Mouse (Mus musculus) heart, adult 18-20 months (tissue): ENCODE measurements around the gene Dusp16. TPM values are rescaled to one million over a fixed set of nuclear protein-coding genes. Genes with fewer than 3 reads are reported as not detected.
A peak's percentile ranks its signal among the peaks of the same experiment; 100 is the strongest.

ENCODE experiments used
- DNase-seq, 2 experiments: peaks; one replicate each; pipeline ENCODE4 v3.0.0; 2021 to 2022; ENCODE audit warnings: mixed read lengths in 1 of 2
- long read RNA-seq, 2 experiments: library from polyadenylated mRNA; stranded (forward); transcript quantifications; one replicate each; pipeline ENCODE4 v2.0.0; 2021
- total RNA-seq, 2 experiments: library from RNA; stranded (reverse); gene quantifications; 2 replicates each; pipeline ENCODE4 v1.2.3; 2021

Gene Dusp16
- 10 to 100 TPM; 20.7 to 23.8 TPM for total RNA-seq
- long read RNA-seq, experiment 1, full-length matches to known transcripts, result 3 of 11 reads
- long read RNA-seq, experiment 1, partial matches to known transcripts, result 1 of 11 reads
- long read RNA-seq, experiment 1, other reads (novel, unspliced or antisense), result 7 of 11 reads
- long read RNA-seq, experiment 2, full-length matches to known transcripts, result 2 of 12 reads
- long read RNA-seq, experiment 2, partial matches to known transcripts, result 2 of 12 reads
- long read RNA-seq, experiment 2, other reads (novel, unspliced or antisense), result 8 of 12 reads

DNA sequence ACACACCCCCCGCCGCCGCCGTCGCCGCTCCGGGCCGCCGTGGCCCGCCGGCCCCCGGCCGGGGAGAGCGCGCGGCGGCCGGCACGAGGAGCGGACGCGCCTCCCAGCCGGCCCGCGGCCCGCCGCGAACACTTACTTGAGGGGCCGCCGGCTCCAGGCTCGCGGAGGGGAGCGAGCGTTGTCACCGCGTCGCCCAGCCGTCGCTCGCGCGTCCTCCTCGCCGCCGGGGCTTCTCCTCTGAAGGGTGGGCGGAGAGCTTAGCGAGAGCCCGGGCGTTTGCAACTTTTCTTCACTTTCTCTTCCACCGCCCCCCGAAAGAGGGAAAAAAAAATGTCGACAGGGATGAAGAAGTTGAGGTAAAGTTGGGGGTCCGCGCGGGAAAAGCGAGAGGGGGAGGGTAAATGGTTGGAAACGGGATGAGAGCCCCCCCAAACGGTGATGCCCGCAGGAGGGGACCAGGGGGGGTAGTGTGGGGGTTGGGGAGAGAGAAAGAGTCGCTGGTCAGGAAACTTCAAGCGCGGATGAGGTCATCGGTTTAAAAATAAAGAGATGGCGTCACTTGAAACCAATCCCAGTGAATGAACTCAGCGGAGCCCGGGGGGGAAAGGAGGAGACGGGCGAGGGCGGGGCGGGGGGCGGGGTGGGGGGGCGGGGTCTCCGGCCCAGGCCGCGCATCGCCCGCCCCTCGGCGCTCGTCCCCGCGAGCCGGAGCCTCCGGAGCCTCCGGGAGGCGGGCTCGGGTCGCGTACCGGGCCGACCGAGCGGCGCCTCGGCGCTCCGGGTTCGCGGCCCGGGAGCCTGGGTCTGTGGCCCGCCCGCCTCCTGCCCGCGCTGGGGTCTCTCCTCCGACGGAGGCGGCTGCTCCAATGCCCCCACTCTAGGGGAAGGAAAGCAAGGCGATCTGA, at the start of gene Dusp16:
Gene Dusp16 (minus strand): TSS at position 485 of the 905 bp plus-strand sequence.
- DNase-seq, result peak; percentile 97

DNA sequence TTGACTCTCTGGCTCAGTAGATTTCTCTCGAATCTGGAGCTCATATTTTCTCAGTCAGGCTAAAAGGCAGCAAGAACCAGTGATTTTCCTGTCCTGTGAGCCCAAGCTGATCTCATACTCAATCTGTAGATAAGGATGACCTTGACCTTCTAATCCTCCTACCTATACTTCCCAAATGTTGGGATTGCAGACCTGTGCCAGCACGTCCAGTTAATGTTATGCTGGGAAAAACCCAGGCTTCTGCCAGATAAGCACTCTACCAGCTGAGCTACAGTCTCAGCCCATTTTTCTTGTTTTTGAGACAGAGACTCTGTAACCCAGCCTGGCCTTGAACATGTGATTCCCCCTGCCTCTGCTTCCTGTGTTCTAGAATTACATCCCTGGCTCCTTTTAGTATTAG, 47.9 kb upstream of the Dusp16 start:
- DNase-seq, result no peak

DNA sequence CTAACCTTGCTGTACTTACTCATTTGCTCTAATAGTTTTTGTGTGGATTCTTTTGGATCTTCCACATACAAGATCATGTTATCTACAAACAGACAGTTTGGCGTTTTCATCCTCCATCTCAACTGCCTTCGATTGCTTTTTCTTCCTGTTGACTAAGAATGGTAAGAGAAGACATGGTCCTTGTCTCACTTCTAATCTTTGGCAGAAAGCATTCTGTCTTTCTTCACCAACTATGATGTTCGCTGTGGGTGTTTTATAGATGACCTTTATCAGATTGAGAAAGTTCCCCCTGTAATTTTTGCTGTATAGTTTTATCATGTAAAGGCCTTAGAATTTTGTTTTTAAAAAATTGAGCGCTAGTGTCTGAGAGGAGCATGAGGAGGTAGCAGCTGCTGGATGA, 45.7 kb upstream of the Dusp16 start:
- DNase-seq, result no peak

DNA sequence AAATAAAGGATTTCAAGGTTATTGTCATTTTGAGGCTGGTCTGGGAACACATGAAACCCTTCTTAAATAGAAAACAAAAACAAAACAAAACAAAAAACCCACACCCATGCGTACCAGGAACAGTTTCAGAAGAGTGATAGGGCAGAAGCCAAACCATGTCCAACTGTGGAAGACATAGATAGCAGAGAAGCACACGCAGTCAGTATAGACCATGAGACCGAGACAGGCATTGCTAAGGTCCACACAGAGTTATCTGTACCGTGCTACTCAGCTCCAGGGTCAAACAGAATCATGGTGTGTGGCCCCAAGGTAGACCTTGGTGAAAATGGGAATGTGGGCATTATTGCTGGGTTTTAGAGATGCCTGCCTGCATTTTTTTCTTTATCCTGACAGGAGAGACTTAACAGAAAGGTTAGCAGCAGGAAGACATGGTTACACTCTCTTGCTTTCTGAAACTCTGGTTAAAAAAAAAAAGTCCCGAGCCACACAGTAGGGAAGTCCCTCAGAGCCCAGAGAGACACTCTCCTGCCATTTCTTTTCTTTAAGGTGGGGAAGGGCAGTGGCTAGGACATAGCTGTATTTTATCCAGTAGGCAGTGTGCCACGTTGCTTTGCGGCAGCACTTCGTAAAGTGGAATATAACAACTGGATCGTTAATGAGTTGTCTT, 42.3 kb upstream of the Dusp16 start:
- no peak for DNase-seq

DNA sequence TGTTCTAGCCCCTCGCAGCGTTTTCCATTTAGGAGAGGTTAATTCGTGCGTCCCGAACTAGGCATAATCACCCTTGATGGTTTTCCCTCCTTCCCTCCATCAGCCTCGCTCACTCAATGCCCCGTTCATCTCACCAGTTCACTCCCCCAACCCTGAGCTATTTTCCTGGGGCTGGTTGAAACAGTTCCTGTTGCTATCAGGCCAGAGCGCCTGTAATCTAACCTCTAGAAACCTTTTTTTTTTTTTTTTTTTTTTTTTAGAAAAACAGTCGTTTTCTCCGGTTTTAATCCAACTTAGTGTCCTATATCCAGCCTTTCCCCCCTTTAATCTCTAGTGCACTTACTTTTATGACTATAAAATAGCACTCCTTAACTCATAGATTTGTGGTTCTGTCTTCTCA, 38.4 kb upstream of the Dusp16 start:
- DNase-seq, result no peak

DNA sequence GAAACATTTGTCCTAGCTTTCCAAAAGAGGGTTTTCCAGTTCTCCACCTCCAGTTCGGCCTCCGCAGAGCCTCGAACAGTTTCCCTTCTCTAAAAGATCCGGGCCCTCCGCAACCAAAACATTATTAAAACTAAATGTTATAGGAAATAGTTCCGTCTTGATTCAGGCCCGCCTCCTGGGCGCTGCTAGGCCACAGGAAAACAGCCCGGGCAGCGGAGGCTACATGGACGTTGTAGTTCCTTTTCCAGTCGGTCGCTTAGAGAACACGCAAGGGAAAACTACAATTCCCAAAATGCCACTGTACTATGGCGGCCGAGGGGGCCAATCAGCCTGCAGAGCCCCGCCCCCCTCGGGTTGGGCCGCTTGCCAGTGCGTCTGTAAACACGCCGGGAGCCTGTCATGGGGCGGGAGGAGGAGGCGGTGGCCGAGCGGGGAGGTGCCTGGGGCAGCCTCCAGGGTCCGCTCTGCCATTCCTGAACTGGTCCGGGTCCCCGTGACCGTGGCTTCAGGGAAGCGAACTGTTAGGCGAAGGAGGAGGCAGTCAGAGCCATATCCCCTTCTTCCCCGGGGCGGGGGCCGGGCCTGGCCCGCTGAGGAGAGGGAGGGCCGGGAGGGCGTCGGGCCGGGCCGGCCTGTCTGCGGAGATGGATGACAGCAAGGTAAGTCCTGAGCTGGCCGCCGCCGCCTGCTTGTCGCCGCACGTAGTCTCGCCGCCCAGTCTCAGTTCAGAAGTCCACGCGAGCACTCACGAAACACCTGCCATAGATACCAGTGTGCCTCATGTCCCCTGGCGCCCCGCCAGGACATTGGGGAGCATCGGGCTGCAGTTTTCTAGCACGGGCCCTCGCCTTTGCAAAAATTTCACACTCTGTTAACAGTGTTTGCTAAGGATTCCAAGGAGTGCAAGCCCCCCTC, 37.6 kb upstream of the Dusp16 start, which contains the start of gene Crebl2:
Gene Crebl2 (plus strand): TSS at position 369 of the 915 bp plus-strand sequence.
- DNase-seq, result peak; percentile 99 to 100

DNA sequence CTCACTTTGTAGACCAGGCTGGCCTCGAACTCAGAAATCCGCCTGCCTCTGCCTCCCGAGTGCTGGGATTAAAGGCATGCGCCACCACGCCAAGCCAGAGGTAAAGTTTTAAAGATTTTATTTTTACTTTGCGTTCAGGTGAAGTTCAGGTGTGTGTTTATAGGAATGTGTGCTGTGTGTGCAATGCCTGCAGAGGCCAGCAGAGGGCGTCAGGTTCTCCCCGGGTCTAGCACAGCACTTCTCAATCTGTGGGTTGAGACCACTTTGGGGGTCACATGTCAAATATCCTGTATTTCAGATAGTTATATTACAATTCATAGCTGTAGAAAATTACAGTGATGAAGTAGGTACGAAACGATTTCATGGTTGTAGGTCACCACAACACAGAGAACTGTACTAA, 30.4 kb upstream of the Dusp16 start:
- DNase-seq, result no peak

DNA sequence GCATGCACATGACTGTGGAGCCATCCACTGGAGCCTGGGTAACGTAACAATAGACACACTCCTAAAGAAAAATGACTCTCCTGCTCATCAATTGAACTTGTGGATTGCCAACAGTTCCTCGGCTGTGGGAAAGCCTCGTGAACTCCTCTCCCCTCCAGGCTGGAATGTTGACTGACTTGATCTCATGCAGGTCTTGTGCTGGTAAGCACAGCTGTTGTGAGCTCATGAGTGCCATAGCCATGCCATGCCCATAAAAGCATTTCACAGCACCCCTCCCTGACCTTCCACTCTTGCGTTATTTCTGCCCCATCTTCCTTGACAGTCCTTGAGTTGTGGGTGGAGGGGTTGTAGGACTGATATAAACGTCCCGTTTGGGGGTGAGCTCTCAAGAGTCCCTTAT, 28.0 kb upstream of the Dusp16 start:
- no peak for DNase-seq

DNA sequence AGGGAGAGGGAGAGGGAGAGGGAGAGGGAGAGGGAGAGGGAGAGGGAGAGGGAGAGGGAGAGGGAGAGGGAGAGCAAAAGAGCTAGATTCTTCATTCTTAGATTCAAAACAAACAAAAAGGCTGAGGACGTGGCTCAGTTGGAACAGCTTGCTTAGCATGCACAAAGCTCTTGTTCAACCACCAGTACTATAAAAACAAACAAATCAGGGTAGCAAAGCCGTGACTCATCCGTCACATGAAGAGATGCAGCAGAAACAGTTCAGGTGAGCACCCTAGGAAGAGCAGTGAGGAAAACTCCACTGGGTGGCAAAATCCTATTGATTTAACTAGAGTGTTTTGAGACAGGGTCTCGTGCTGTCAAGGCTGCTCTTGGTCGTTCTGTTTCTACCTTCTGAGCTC, 27.3 kb upstream of the Dusp16 start:
- DNase-seq, result no peak

DNA sequence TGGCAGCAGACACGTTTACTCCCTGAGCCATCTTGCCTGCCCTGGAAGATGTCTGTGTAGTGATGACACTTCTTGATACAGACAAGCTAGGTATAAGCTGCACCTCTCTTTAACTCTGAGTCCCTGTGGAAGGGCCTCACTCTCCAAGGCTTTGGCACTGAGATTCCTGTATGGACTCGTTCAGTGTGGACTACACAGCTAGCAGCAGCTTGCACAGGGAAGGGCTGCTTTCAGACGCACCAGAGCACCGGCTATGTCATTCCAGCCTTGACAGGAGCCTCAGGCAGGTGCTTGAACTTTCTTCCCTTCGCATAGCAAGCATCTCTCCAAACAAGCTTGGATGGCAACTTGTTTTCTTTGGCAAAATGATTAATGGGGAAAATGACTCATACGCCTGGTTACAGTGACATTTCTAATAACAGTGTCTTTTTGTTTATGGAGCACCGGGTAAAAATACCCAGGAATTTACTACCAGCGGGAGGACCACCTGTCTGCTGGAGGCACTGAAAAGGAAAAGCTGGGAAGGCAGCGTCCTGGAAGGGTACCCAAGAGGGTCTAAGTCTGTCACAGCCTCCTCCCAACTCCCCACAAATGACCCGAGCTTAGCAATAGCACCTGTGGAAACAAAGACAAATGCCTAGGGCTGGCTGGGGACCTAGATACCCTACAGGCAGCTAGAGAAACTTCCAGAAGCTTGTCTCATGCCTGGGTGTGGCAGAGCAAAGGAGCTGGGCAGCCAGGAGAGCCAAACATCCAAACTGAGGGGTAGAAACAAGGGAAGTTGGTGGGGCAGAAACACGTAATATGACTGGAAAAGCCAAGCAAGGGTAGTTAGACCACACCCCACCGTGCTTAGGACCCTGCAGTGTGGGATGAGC, 24.9 kb upstream of the Dusp16 start:
- DNase-seq, result no peak

DNA sequence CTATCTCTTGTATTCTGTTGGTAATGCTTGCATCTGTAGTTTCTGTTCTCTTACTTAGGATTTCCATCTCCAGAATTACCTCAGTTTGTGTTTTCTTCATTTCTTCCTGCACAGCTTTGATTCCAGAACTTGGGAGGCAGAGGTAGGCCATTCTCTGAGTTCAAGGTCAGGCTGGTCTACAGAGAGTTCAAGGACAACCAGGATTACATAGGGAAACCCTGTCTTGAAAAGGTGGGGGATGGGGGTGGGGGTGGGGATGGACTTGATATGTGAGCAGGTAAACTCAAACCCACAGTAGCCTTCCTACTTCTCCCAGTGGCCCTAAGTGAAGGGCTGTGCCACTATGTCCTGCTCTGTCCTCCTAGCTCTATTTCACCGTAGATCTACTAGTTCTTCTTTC, 20.6 kb upstream of the Dusp16 start:
- DNase-seq, result no peak

DNA sequence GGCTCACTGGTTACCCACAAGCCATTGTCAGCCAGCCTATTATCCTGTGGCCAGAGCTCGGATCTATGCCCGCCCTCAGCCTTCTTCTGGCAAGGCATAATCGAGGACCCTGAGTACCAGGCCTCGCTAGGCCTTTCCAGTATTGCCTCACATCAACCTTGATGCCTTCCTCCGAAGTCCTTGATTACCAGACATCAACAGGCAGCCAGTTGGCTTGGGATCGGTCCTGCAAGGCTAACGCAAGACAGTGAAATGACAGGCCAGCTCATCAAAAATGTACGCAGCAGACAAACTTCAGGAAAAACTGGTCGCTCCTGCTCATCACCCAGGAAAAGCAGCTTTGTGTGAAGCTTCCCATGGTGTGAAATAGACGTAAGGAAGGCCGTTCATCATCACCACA, 15.4 kb upstream of the Dusp16 start:
- DNase-seq, result no peak

DNA sequence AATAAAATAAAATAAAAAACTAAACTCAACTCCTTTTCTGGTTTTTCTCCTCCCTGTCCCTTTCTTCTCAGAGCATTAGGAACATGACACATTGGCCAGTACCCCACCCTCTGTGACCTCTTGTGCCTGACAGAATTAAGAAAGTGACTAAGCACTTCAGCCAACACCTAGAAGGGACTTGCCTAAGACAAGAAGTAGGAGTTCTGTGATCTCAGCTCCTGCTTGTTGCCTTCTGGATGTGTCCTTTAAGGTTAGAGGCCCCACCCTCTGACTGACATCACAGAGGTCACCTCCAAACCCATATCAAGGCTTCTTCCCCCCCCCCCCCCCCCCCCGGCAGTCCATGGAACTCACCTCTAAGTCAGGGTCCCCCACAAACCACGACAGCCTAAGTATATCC, 14.7 kb upstream of the Dusp16 start:
- no peak for DNase-seq

DNA sequence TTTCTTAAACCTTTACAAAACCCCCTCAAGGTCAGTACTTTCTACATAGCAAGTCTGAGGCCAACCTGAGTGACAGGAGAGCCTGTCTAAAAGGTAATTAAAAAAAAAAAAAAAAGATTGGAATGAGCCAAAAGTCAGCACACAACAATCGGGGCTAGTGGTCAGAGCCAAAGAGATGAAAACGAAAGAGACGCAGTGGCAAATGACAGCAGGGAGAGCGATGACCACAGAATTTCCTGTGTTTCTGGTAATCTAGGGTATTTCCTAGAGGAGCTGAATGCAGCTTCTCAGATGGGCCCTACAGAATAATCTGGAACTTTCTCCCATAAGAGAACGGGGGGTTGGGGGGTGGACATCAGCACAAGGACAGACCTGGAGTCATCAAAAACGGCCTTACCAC, 13.7 kb upstream of the Dusp16 start:
- no peak for DNase-seq

DNA sequence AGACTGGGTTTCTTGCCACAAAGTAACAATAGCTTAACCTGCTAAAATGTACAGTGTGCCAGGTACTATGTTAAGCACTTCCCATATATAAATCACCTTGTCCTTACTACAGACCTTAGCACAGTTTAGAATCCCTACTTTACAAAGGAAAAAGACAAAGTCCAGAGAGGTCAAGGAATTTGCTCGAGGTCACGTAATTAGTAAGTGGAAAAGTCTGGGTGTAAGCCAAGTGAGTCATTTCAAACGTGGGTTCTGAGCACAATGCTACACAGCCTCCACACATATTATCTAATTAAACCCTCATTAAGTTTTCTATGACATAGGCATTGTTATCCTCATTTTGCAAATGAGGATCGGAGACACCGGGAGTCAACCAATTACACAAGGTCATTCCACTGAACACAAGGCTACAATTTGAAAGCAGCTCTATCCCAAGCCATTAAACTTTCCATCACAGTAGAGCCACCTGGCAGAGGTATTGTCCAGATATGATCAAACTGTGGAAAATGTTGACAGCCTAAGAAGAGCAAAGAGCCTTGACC, 12.4 kb upstream of the Dusp16 start:
- DNase-seq, result no peak

DNA sequence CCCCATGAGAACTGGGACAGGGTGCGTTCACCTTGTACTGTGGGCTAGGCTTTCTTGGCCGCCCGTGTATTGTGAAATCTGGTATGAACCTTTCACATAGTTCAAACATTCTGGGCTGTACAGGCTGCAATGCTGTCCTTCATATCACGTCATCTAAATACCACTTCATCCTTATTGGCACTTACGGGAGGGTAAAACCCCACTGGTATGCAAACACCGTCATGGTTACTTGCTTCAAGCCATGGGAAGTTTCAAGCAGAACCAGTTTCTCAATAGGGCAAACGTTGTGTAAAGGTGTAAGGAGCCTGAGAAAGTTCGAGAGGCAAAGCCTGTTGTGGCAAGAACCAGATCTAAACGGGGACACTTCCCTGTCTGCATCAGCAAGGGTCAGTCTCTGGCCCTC, 10.2 kb upstream of the Dusp16 start:
- DNase-seq, result no peak

DNA sequence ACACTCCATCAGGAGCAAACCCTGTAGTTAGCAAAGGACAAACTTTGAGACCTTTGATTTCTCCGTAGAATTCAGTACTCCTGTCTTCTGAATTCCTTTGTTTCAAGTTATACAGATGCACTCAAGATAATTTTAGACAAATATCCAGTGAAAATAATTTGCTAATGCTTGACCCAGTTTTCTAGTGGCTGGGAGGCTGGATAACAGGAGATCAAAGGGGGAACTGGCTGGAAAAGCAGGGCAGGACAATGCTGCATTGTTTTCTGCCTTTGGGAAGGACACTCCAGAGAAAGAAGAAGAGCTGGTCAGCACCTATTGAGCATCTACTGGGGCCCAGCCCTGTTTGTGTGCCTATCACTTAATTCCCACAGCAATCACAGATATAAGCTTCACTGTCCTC, 9.1 kb upstream of the Dusp16 start:
- DNase-seq, result no peak

DNA sequence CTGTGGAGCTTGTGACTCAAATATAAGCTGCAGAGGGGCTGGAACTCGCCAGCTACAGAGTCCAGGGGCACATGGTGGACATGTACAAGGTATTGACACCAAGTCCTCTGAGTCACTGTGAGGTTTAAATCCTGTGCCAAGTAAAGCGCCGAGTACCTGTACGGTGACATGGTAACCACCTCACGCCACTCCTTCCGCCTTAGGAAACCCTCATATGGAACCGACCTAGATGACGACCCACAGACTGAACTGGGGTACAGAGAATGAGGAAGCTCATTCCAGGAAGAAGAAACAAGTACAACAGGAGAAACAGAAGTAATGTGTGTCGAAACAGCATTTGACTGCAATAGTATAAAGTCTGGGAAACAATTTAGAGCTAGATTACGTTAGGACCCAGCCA, 3.9 kb upstream of the Dusp16 start:
- DNase-seq, result peak in 1 of 2 experiments; percentile 15

DNA sequence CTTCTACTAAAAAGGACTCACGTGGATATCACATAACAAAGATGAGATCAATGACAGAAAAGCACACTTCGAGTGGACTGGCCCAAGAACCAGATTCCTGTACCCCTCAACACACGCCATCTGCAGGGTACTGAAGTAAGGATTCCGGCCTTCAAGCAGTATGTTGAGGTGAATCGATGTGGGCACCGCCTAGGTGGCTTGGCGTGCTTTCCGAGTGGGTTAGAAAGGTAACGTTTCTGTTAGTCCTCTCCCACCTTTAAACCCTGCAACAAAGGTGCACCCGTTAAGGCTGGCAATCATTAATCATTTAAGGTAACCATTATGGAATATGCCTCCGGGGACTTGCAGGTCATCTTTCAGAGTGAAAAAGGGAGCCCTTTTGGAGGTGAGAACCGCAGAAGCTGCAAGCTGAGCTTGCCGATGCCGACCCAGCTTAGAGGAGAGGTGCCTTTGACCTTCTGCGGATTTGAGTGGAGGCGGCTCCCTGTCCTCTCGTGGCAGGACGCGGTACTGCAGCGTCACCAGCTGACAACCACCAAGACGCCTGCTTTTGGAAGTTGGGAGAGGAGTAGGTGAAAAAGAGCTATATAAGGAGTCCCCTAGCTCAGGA, 1.6 kb upstream of the Dusp16 start:
- peak; percentile 82 to 90 for DNase-seq
